Mouse (Mus musculus) testis, adult 2 months (tissue): Measurements from ENCODE around the gene Ecpas.

Experiments
- CTCF ChIP-seq: fragments of 200-500 bp; IDR thresholded peaks from 2 replicates; pipeline ENCODE4 v1.5.1; 2012; ENCODE audit warnings: low read depth, mild to moderate bottlenecking, inconsistent platforms, low read length, moderate library complexity; ENCODE audit not compliant: control insufficient read depth, insufficient read depth, insufficient replicate concordance
- POLR2A ChIP-seq: fragments of 200-500 bp; IDR thresholded peaks from 2 replicates; pipeline ENCODE4 v1.6.1; 2012; ENCODE audit warnings: low read depth, mild to moderate bottlenecking, inconsistent platforms, low read length, moderate library complexity; ENCODE audit not compliant: control insufficient read depth

- TF ChIP-seq POLR2A, result no peak
- TF ChIP-seq CTCF, result no peak
These were observed 18.1 kb downstream of the Ecpas start for GRCm38 (mm10) chr4:58894399-58894798.
